Mouse (Mus musculus): Measurements from ENCODE around the gene Tmem86b.
"Not testable (repeated sequence)": the region's sequence is repeated elsewhere in the genome, so short reads cannot be mapped to it uniquely, and the experiment has no call there.

GRCm38 (mm10) chr7:4581481-4581880 lies 49.7 kb downstream of the Tmem86b start:
- TF ChIP-seq CTCF (conservative IDR thresholded peaks at IDR 0.05 in 1 of 2, IDR thresholded peaks at IDR 0.05 in 1 of 2; ENCODE audit: low read depth in 2 of 2, low read length in 2 of 2); POLR2A (IDR thresholded peaks at IDR 0.05; ENCODE audit: low read depth, low read length); ZKSCAN1 (IDR thresholded peaks at IDR 0.05; ENCODE audit: borderline replicate concordance, low read depth, low read length); USF1 (IDR thresholded peaks at IDR 0.05; ENCODE audit: low read depth, low read length); MXI1 (IDR thresholded peaks at IDR 0.05; ENCODE audit: low read depth, low read length); ZNF384 (IDR thresholded peaks at IDR 0.05; ENCODE audit: low read depth, low read length); RAD21 (IDR thresholded peaks at IDR 0.05; ENCODE audit: low read depth, low read length); MAFK (IDR thresholded peaks at IDR 0.05; ENCODE audit: insufficient replicate concordance, low read length): not testable (repeated sequence)

Measured in CH12.LX (cell line).